Mouse (Mus musculus) bone marrow, adult 2 months (tissue): ENCODE results near the gene Rasal1. TPM values are rescaled to one million over a fixed set of nuclear protein-coding genes. Genes with fewer than 3 reads are reported as not detected.

ENCODE experiments used
- H3K27ac ChIP-seq: fragments of 200-500 bp; 2 replicates; pipeline ENCODE4 v1.5.1; 2012; ENCODE audit warnings: low read depth, mild to moderate bottlenecking, control low read depth, inconsistent platforms, low read length; ENCODE audit not compliant: control insufficient read depth, poor library complexity, insufficient read depth
- H3K4me1 ChIP-seq: fragments of 200-500 bp; 2 replicates; pipeline ENCODE4 v1.6.1; 2011; ENCODE audit warnings: low read length; ENCODE audit not compliant: control insufficient read depth, insufficient read depth
- H3K4me3 ChIP-seq: fragments of 200-500 bp; replicated peaks from 2 replicates; pipeline ENCODE3; 2011; ENCODE audit warnings: mild to moderate bottlenecking, low read depth, low read length, control low read depth; ENCODE audit not compliant: control insufficient read depth
- CTCF ChIP-seq: fragments of 200-500 bp; IDR thresholded peaks from 2 replicates; pipeline ENCODE4 v1.5.1; 2011; ENCODE audit warnings: low read length, control low read depth; ENCODE audit not compliant: control insufficient read depth, insufficient read depth
- POLR2A ChIP-seq: fragments of 200-500 bp; IDR thresholded peaks from 2 replicates; pipeline ENCODE4 v1.6.1; 2011; ENCODE audit warnings: low read depth, mild to moderate bottlenecking, control low read depth, low read length, borderline replicate concordance; ENCODE audit not compliant: control insufficient read depth
- WGBS: fragments of 180-500 bp; shearing (Covaris S2); methylation state at CpG from one replicate; pipeline ENCODE4 v1.1.7; 2018; 5-methylcytosine and 5-hydroxymethylcytosine counted together
- polyA plus RNA-seq: library from polyadenylated mRNA; stranded (reverse); fragments of >200 nt; gene quantifications from 2 replicates; pipeline ENCODE4 v1.2.4, GENCODE M21; 2011; ENCODE audit warnings: low replicate concordance; ENCODE audit not compliant: missing spikeins, insufficient read depth, insufficient read length

Rasal1 gene
- polyA plus RNA-seq, 1 experiment, result 4.6 TPM

DNA sequence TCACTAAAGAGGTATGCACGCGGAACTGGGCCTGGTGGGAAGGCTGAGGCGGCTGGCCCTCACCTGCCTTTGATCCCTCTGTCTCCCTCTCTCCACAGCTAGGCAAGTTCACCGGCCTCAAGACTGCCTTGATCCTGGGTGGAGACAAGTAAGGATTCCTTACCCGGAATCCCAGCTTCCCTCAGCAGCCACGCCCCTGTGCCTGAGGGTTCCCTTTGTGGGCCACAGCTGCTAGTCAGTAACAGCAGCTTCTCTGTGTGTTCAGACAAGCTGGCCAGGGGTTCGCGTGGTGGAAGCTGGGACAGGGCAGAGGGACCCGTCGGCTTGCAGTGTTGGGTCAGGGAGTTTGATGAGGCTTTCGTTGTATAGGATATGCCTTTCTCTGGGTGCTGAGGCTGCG lies 29.8 kb upstream of the Rasal1 start:
- 92% methylated on average over 12 of the region's 12 CpGs for WGBS
- TF ChIP-seq CTCF (no peak), POLR2A (no peak)
- Histone ChIP-seq H3K4me1 (peaks cover 1% of the 10 kb centered on the region; the same call in 1 of the 2 replicates), H3K27ac (no peak overlapping the region), H3K4me3 (no peak overlapping the region)

DNA sequence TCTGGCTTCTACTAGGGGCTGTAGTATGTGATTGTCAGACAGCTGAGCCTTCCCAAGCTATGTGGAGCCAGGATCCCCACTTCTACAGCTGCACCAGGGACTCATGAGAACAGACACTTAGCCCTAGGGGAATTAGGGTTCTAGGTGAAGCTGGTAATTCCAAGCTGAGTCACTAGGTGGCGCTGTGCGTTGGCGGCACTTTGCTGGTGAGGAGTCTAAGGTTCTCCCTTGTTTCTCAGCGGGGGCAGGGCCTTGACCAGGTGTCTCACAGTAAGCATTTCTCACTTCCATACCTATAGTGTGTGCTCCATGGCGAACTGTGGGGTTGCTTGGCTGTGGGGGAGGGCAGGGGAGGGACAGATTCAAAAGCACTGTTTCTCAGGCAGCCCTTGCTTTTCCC lies 29.4 kb upstream of the Rasal1 start:
- Histone ChIP-seq H3K4me3 (no peak overlapping the region), H3K4me1 (no peaks in the 10 kb centered on the region), H3K27ac (no peak overlapping the region)
- peak; percentile 97 for TF ChIP-seq CTCF
- TF ChIP-seq POLR2A, result no peak
- WGBS, result 21% methylated on average over 5 of the region's 5 CpGs

DNA sequence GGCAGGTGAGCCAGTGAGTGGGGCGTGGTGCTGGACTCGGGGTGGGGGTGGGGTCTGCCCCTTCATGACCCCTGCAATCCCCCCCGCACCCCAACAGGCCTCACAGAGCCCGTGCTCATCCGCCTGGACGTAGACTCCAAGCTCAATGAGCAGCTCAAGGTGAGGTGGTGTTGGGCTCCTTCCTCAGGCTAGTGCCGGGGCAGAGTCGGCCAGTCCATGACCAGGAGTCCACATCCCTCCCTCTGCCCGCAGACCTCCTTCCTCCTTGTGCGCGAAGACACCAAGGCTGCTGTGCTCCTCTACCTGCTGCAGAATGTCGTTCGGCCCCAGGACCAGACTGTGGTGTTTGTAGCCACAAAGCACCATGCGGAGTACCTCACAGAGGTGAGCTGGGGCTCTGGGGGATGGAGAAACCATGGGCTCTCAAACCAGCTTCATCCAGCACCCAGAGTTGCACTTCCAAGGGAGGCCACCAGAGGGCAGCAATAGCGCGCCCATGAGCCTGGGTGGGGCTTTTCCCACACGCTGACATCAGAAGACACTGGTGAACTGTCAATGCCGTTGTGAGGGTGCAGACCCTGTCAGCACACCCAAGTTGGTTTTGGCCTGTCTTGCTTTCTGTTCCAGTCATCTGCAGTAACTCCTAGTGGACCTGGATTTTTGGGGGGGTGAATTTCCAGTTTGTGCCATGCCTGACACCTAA lies 28.1 kb upstream of the Rasal1 start:
- 69% methylated on average over 18 of the region's 18 CpGs for WGBS
- H3K27ac ChIP-seq, result peak overlapping the region; percentile 91

DNA sequence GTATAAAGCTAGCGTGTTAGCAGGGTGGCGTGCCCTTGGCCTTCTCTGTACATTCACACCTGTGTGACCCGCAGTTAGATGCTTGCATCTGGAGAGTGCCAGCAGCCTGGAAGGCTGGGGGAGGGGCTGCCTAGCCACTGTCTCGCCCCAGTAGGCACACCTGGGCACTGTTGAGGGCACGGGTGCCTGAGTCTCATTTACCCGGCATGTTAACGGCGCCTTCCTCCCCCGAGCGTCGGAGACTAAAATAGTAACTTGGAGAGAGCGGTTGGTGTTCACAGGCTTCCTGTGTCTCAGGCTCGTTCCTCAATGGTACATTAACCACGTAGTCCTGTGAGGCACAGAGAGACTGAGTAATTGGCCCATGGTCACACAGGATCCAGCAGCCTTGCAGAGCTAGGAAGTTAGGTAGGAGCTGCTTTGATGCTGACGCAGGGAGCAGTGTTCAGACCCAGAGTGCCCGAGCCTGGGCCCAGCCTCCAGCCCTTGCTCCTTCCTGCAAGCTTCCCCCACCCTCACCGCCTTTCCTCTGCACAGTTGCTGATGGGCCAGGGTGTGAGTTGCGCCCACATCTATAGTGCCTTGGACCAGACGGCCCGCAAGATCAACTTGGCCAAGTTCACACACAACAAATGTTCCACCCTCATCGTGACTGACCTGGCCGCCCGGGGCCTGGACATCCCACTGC lies 27.4 kb upstream of the Rasal1 start:
- WGBS, result 55% methylated on average over 23 of the region's 23 CpGs
- Histone ChIP-seq H3K4me3 (peak overlapping the region; percentile 52), H3K4me1 (no peaks in the 10 kb centered on the region), H3K27ac (peak overlapping the region; percentile 91)
- 0 out of 2 replicates have a peak, but pooled peaks have one; percentile 10 for TF ChIP-seq POLR2A
- no peak for TF ChIP-seq CTCF

More for the DNA sequence above, 28.1 kb upstream of the Rasal1 start:
- H3K4me3 ChIP-seq, result no peak overlapping the region
- TF ChIP-seq POLR2A (0 out of 2 replicates have a peak, but pooled peaks have one; percentile 29), CTCF (peak; percentile 96)
- no peaks in the 10 kb centered on the region for H3K4me1 ChIP-seq

DNA sequence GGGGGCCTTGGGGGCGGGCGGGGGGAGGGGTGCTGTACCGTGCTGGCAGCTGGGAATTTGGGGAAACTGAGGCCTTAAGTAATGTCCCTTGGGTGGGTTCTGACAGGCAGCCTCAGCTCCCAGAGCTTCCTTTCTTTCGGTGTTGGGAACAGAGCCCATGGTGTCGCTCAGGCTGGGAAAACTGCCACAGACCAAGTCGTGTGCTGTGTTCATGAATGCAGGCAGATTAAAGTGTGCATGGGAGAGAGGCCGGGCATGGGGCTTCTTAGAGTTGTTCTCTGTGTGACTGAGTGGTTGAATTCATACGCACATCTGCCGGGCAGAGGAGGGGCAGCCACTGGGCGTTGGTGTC lies 26.8 kb upstream of the Rasal1 start:
- peak overlapping the region; percentile 29 for H3K4me3 ChIP-seq
- WGBS, result 84% methylated on average over 10 of the region's 10 CpGs
- no peak for TF ChIP-seq POLR2A
- TF ChIP-seq CTCF, result no peak
- H3K4me1 ChIP-seq, result no peaks in the 10 kb centered on the region
- peak overlapping the region; percentile 91 for H3K27ac ChIP-seq

DNA sequence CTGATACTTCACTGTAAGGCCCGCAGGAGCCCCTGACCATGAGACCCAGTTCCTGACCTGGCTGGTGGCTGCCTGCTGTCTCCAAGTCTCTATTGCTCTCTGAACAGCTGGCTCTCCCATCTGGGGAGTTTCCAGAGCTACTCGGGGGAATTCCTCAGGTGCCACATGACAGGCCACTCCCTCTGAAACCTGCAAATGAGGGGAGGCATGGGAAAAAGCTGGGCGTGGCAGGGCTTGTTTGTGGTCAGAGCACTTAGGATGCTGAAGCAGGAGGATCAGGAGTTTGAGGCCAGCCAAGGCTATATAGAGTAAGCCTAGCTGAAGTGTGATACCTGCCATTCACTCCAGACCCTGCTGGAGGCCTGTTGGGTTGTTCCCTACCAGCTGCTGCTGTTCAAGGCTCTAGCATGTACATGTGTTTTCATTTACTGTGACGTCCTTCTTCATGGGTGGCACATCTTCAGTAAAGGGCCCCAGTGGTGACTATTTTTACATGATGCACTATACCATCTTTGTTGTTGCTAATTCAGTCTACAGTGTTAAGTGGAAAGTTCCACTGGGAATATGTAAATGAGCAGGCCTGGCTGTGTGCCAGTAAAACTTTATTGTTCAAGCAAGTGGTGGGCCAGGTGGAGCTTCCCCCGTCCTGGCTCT lies 26.3 kb upstream of the Rasal1 start:
- Histone ChIP-seq H3K27ac (peak overlapping the region; percentile 91), H3K4me1 (no peaks in the 10 kb centered on the region), H3K4me3 (no peak overlapping the region)
- 67% methylated on average over 5 of the region's 5 CpGs for WGBS
- TF ChIP-seq CTCF, result no peak
- TF ChIP-seq POLR2A, result no peak

DNA sequence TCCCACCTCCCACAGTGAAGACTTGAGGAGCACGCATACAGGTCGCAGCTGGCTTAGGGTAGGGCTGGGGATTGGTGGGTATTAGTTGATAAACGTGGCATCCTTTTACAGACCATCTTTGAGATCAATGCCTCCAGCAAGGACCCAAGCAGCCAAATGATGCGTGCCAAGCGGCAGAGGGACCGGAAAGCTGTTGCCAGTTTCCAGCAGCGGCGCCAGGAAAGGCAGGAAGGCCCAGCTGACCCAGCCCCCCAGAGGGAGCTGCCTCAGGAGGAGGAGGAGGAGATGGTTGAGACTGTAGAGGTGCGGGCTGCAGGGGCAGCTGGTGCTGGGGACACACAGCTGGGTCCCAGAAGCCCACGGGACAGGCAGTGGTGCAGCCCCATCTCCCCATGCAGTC lies 24.2 kb upstream of the Rasal1 start:
- no peak for TF ChIP-seq POLR2A
- no peak for TF ChIP-seq CTCF
- WGBS, result 83% methylated on average over 10 of the region's 10 CpGs
- H3K4me1 ChIP-seq, result no peaks in the 10 kb centered on the region

DNA sequence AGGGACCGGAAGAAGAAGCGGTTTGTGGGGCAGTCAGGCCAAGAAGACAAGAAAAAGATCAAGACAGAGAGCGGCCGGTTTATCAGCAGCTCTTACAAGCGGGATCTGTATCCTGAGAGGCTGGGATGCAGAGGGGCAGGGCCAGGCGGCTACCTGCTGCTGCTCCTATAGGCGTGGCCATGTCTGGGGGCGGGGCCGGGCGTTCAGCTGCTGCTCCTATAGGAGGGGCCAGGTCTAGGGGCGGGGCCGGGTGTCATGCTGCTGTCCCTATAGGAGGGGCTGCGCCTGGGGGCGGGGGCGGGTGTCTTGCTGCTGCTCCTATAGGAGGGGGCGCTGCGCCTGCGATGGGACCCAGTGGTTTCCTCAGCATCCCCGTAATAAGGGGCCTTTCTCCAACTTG lies 22.2 kb upstream of the Rasal1 start:
- TF ChIP-seq POLR2A (no peak), CTCF (no peak)
- Histone ChIP-seq H3K27ac (no peak overlapping the region), H3K4me1 (no peaks in the 10 kb centered on the region), H3K4me3 (no peak overlapping the region)
- WGBS, result 80% methylated on average over 19 of the region's 19 CpGs

More for the DNA sequence above, 24.2 kb upstream of the Rasal1 start:
- Histone ChIP-seq H3K4me3 (no peak overlapping the region), H3K27ac (no peak overlapping the region)
